ENCODE assay signal across 26 mouse cellular contexts in genomic region chr5:33531263-33531662, GRCm38 (mm10).
"Had no signal": no experiment of that assay in that cellular context is flagged by ENCODE, and none has a peak within 500 bp of the region (broad histone marks: within the 10 kb centered on the region; RNA-seq: fewer than 3 reads in every experiment).

No protein-coding gene starts in this region.

- H3K36me3 ChIP-seq: heart, embryonic 13.5 days; heart, embryonic 15.5 days; hindbrain, embryonic 13.5 days; hindbrain, embryonic 15.5 days; kidney, embryonic 15.5 days; limb, embryonic 10.5 days; limb, embryonic 12.5 days; liver, embryonic 13.5 days; liver, embryonic 15.5 days had no signal

- H3K9ac ChIP-seq: heart, embryonic 13.5 days; heart, embryonic 15.5 days; hindbrain, embryonic 13.5 days; hindbrain, embryonic 15.5 days; kidney, embryonic 15.5 days; limb, embryonic 12.5 days; liver, embryonic 13.5 days; liver, embryonic 15.5 days had no signal

- DNase-seq: gastrocnemius, postnatal 14 days; gastrocnemius, postnatal 36 days; heart, adult 11 months; heart, adult 2 months; heart, postnatal 14 days; heart, postnatal 36 days; kidney, adult 11 months; kidney, adult 2 months; kidney, adult 9 months; kidney, postnatal 14 days; kidney, postnatal 36 days; layer of hippocampus, adult 9-11 months; layer of hippocampus, postnatal 36 days; liver; liver, embryonic 13.5 days had no signal

- H3K4me3 ChIP-seq: heart, adult 2 months; heart, embryonic 13.5 days; heart, embryonic 15.5 days; hindbrain, embryonic 13.5 days; hindbrain, embryonic 15.5 days; kidney, embryonic 15.5 days; limb, embryonic 10.5 days; limb, embryonic 12.5 days; liver, embryonic 13.5 days; liver, embryonic 15.5 days had no signal

- H3K9me3 ChIP-seq: heart, embryonic 13.5 days; heart, embryonic 15.5 days; hindbrain, embryonic 13.5 days; hindbrain, embryonic 15.5 days; kidney, embryonic 15.5 days; limb, embryonic 10.5 days; limb, embryonic 12.5 days; liver, embryonic 13.5 days; liver, embryonic 15.5 days had no signal

- H3K27ac ChIP-seq: heart, adult 2 months; heart, embryonic 13.5 days; heart, embryonic 15.5 days; hindbrain, embryonic 13.5 days; hindbrain, embryonic 15.5 days; hindbrain, postnatal 0 days; kidney, embryonic 15.5 days; kidney, postnatal 0 days; limb, embryonic 10.5 days; limb, embryonic 12.5 days; liver, embryonic 13.5 days; liver, embryonic 15.5 days had no signal

- ATAC-seq: hindbrain, postnatal 0 days; intestine, embryonic 16.5 days had no signal
